Mouse (Mus musculus) erythroblast, embryonic 14.5 days (primary cell): ENCODE results near the gene Ankrd44.

ENCODE experiments used
- GATA1 ChIP-seq: IDR thresholded peaks from 2 replicates; pipeline ENCODE4 v1.6.1; 2012; ENCODE audit warnings: low read length, inconsistent platforms, mixed read lengths
- TAL1 ChIP-seq: IDR thresholded peaks from 3 replicates; pipeline ENCODE4 v1.6.1; 2012; ENCODE audit warnings: low read length, inconsistent platforms, mixed read lengths

GRCm38 (mm10) chr1:54815206-54815855 is 110.9 kb downstream of the Ankrd44 start:
- no peak for TF ChIP-seq TAL1
- TF ChIP-seq GATA1: no peak
